Mouse (Mus musculus): ENCODE measurements around the gene Klb. TPM values are rescaled to one million over a fixed set of nuclear protein-coding genes. Genes with fewer than 3 reads are reported as not detected.

Klb gene
- total RNA-seq (2023) = not detected

DNA sequence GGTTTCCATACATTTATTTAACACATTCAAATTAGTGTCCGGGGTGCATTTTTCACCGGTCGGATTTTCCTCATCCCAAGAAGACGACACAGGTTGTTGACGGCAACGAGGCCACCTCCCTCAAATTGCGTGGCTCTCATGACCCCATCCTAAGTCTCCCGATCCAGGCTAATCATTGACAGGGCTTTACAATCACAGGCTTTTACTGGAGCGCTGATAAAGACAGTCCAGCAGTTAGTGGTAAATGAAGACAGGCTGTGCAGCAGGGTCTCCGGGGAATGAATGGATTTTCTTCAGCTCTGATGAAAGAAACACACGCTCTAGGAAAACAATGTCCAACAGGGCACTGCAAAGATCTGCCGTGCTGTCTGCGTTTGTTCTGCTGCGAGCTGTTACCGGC, at the start of gene Klb:
Gene Klb (plus strand): TSS at position 147 of the 400 bp plus-strand sequence.

DNA sequence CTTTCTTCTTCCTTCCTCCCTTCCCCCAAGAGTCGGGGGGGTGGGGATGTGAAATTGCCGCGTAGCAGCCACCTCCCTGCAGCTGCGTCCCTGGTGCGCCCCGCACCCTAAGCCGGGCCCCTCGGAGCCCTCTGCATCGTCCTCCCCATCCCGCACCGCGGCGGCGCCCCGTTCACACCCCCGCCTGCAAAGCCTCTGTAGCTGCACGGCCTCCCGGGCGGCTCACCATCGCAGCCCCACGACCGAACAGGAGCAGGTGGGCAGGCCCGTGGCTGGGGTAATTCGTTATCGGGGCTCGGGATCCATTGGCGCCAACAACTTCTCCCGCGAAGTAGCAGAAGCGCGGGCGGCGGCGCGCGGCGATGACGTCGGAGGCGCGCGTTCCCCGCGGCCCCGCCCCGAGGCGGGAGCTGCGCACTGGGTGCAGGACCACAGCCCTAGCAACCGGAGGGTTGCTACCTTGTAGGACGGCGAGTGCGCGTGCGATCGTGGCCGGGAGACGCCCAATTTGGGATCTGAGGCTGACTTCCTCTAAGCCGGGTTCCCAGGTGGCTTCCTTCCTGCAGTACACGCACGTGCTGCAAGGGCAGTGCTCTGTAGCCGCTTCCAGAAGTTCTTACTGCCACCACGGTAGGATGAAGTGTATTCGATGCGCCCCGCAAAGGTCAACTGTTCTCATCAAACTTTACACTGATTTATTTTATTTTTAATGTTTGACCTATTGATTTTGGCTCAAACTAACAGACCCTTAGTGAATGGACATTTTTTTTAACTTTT, 12.6 kb upstream of the Klb start, which contains the start of gene Rfc1:
Gene Rfc1 (minus strand): TSS at position 373 of the 777 bp plus-strand sequence.

DNA sequence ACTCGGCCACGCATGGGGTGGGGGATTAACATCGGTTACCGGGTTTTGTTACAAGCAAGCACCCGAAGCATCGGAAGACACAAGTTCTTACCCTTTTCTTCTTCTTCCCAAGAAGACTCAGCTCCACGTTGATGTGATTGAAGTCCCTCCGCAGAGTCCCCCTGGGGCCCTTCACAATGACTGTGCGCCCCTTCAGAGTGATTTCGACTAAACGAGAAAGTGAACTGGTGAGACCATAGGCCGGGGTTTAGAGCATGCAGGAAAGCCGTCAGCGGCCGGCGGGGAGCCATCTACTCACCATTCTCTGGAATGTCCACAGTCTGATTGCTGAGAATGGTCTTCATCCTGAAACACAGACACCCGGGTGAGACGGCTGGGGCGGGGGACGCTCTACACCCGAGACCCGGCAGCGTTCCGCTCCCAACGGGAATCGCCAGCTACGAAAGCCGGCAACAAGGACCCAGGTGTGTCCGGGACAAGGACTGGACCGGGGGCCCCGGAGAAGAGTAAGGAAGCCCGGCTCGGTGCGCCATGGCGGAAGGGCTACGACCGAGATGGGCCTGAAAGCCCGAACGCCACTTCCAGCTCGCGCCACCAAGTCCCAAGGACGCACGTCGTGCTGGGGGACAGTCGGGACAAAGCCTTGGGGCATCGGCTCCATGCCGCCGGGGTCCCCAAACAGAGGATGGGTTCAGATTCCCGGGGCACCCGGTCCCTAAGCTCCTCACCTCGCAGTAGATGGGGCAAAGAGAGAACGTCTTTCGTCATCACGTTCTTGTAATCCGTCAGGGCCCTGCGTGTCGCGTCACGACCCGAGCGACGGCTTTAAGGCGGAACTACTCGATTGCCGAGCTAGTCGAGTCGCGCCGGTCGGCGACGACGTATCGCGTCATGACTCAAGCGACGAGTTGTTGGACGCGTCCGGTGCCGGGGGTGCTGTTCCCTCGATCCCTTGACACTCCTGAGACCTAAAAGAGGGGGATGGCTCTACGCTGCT, 42.8 kb downstream of the Klb start, which contains the start of the genes Rpl9 and Lias:
Gene Rpl9 (minus strand): TSS at position 797 of the 997 bp plus-strand sequence.
Gene Lias (plus strand): TSS at position 850 of the 997 bp plus-strand sequence.

Other genes with a start within 250 kb of the Klb start
- gene Klhl5, start 240.8 kb upstream of the Klb start, total RNA-seq (2023) = 10 to 100 TPM; 45.7 to 53.1 TPM
- 1 to 10 TPM in 1 of 2 experiments, under 1 TPM in 1; 0.68 to 1.2 TPM for gene Wdr19, start 148.6 kb upstream of the Klb start, total RNA-seq (2023)
- 10 to 100 TPM; 56.6 to 68.2 TPM for gene Rfc1, start 12.6 kb upstream of the Klb start, total RNA-seq (2023)
- 100 to 1,000 TPM; 766 to 837 TPM for gene Rpl9, start 43.1 kb downstream of the Klb start, total RNA-seq (2023)
- gene Lias, start 43.2 kb downstream of the Klb start, total RNA-seq (2023) = 10 to 100 TPM; 22.1 to 26.1 TPM
- 10 to 100 TPM; 71.0 to 82.5 TPM for gene Ugdh, start 87.6 kb downstream of the Klb start, total RNA-seq (2023)
- not detected for gene Gm43552, start 144.5 kb downstream of the Klb start, total RNA-seq (2023)
- gene Smim14, start 188.9 kb downstream of the Klb start, total RNA-seq (2023) = 100 to 1,000 TPM; 168 TPM
- gene Ube2k, start 188.9 kb downstream of the Klb start, total RNA-seq (2023) = 10 to 100 TPM; 55.9 to 61.6 TPM

Measured in neutrophil, adult 83 days (primary cell).